Mouse (Mus musculus) gonadal fat pad, adult 2 months (tissue): Measurements from ENCODE around the gene Rhoc. TPM values are rescaled to one million over a fixed set of nuclear protein-coding genes. Genes with fewer than 3 reads are reported as not detected.
"Not testable (repeated sequence)": the region's sequence is repeated elsewhere in the genome, so short reads cannot be mapped to it uniquely, and the experiment has no call there.

ENCODE experiments used
- DNase-seq: peaks from one replicate; pipeline ENCODE4 v3.0.0-alpha.2; 2012; ENCODE audit warnings: low read depth
- polyA plus RNA-seq: library from polyadenylated mRNA; depleted of rRNA; stranded (reverse); fragments of >200 nt; gene quantifications from 2 replicates; pipeline ENCODE4 v1.2.3, GENCODE M21; 2012; rRNA removed

The Rhoc gene
- 113 and 134 TPM in 2 replicates for polyA plus RNA-seq

DNA sequence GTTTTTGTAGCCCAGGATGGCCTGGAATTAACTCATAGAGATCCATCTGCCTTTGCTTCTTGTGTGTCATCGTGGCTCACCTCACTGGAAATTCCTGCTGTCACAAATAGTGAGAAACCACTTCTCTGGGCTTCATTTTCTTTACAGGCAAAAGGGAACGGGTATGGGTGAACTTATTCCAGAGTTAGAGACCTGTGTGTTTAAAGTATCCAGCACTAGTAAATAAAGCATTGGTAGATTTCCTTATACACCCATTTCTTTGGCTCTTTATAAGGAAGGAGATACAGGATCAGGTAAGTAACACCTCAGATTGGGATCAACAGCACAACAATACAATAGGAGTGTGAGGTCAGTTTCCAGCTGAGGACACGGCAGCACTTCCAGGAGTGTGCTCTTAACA lies at the start of gene Rhoc:
Gene Rhoc (plus strand): TSS at position 301 of the 400 bp plus-strand sequence.
- no peak for DNase-seq

- no peak for DNase-seq
These were observed 46.2 kb upstream of the Rhoc start for GRCm38 (mm10) chr3:104741954-104742353.

DNA sequence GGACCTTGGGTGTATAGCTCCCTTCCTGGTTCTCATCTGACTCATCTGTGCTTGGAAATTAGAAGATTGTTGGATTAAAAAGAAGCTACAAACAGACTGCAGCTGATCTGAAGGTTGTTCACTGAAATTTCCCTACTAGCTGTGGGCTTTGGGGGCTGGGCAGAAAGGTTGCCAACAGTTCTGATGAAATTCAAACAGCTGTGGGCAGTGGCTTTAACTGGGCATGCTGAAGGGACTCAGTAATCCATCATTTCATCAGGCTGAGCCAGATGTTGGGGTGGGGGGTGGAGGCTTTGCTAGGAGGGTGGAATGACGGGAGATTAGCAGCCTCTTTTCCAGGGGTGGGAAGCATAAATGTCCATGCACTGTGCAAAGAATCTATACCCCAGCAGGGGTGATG lies 45.0 kb upstream of the Rhoc start:
- DNase-seq, result no peak

DNA sequence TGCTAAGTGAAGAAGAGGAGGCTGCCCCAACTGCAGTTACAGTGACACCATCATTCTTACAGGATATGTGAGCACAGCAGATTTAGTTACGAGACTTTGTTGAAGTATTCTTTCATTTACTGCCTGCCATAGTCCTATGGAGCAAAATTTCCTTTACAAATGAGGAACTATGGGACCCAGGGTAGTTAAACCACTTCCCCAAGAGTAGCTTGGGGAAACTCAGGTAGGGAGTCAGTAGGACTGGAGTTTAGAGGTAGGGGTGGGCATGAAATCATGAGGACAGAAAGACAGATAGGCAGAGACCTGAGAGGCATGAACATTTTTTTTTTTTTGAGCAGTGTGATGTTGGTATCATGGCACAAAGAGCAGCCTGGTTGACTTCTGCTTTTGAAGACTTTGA lies 44.3 kb upstream of the Rhoc start:
- DNase-seq, result no peak

GRCm38 (mm10) chr3:104752845-104753244 lies 35.3 kb upstream of the Rhoc start:
- not testable (repeated sequence) for DNase-seq

GRCm38 (mm10) chr3:104758406-104758805 lies 29.8 kb upstream of the Rhoc start:
- DNase-seq, result no peak

DNA sequence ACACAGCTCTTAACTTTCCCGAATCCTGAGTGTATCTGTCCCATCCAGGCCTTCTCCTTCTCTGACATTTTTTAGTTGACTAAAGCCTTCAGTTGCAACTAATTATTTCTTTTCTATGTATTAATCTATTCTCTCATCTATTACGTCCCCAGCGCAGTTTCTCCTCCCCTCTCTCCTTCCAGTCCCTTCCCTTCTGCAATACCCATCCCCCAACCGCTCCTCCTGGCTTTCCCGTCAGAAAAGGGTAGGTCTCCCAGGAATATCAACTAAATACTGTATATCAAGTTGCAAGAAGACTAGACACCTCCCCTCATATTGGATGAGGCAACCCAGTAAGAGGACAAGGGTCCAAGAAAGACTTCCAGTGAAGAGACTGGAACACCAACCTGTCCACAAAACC lies 29.3 kb upstream of the Rhoc start:
- DNase-seq, result no peak

DNA sequence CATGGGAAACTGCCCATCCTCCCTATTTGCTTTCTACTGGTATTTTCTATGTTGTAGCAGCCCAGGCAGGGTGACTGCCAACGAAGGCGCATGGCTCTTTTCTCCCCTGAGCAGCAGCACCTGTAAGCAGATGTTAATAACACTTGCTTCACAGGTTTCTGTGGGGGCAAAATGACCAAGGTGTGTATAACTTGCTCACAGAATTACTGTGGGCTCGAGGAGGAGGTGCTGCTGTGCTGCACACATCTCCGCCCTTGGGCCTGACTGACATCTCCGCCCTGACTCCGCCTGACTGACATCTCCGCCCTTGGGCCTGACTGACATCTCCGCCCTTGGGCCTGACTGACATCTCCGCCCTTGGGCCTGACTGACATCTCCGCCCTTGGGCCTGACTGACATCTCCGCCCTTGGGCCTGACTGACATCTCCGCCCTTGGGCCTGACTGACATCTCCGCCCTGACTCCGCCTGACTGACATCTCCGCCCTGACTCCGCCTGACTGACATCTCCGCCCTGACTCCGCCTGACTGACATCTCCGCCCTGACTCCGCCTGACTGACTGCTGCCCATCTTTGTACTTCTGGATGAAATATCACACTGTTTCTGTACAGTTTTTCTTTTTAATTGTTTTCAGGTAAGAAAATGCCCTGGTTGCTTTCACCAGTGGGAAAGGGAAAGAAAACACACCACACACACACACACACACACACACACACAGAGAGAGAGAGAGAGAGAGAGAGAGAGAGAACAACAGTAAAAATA lies 25.9 kb upstream of the Rhoc start:
- DNase-seq, result not testable (repeated sequence)

- no peak for DNase-seq
These were observed 23.2 kb upstream of the Rhoc start for GRCm38 (mm10) chr3:104765021-104765420.

- DNase-seq, result no peak
These were observed 21.0 kb upstream of the Rhoc start for GRCm38 (mm10) chr3:104767141-104767540.

DNA sequence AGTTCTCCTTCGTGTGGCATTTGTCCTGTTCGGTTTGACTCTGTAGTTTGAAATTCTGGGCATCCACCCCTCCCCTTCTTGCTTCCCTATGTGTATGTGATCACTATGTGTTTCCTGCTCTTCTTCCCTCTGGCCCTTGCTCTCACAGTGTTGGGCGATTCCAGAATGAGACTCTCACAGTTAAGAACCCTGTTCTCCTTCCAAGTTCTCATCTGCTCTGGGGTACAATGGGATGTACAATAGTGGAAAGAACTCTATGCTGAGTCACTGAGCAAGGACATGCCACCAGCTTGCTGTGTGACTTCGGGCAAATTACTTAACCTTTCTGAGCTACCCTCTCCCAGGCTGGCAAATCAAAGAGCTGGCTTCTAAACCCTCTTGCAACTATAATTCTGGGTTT lies 20.5 kb upstream of the Rhoc start:
- no peak for DNase-seq

DNA sequence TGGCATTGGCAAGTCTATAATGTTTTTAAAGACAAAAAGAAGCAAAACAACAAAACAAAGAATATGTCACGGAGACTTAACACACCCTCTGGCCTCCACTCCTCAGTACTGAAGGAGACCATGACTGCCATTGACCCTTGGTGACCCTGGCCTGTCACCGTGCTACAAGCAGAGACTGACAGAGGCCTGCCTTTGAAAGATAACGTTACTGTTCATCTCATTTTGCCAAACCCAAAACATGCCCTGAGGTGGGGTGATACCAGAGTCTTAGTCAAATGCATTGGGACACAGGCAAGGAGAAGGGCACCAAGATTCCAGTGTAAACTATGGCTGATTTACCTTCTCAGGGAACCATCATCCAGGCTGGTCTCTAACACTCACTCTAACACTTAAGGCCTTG lies 19.0 kb upstream of the Rhoc start:
- no peak for DNase-seq

GRCm38 (mm10) chr3:104770035-104770434 lies 18.1 kb upstream of the Rhoc start:
- no peak for DNase-seq

- DNase-seq, result no peak
These were observed 17.3 kb upstream of the Rhoc start for GRCm38 (mm10) chr3:104770918-104771317.

- no peak for DNase-seq
These were observed 16.7 kb upstream of the Rhoc start for GRCm38 (mm10) chr3:104771460-104771859.

DNA sequence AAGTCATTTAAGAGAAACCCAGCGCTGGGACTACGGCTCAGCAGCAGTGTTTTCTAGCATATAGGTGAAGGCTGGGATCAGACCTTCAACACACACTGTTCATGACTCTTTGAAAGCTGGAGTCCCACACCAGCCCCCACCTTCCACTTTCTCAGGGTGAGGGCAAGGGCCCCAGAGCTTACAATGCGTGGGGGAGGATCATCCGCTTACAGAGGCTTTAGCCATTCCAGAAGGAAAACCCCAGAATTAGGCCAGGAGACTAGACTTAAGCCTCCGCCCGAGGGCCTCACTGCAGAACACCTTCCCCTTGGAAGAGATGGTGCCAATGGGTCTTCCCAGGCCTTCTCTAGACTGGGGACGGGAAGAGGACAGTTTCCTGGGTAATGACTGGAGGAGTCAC lies 14.9 kb upstream of the Rhoc start:
- no peak for DNase-seq

GRCm38 (mm10) chr3:104777342-104777741 lies 10.8 kb upstream of the Rhoc start:
- DNase-seq, result no peak

DNA sequence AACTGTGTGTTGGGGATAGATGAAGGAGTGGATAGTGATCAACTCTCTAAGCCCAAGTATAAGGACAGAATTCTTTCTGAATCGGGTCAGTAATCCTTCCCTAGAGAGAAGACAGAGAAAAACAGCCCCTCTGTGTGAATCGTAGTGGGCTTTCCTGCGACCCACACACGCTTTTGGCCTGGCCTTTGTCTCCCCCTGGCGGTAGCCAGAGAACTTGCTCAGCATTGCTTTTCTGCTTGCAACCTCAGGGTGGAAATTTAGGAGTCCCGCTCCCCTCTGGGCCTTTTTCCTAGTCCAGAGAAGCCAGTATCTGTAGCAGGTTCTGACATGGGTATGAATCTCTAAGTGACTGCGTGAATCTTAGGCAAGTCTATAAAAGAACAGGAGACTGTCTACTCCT lies 8.2 kb upstream of the Rhoc start:
- DNase-seq, result no peak

GRCm38 (mm10) chr3:104780561-104781420 lies 7.4 kb upstream of the Rhoc start, which contains the start of gene Ppm1j:
TSS of gene Ppm1j (plus strand) at chr3:104781056.
- DNase-seq, result no peak

- no peak for DNase-seq
These were observed 6.7 kb upstream of the Rhoc start, which contains the start of gene Fam19a3 for GRCm38 (mm10) chr3:104781471-104781903. TSS of gene Fam19a3 (minus strand) at chr3:104781840.

DNA sequence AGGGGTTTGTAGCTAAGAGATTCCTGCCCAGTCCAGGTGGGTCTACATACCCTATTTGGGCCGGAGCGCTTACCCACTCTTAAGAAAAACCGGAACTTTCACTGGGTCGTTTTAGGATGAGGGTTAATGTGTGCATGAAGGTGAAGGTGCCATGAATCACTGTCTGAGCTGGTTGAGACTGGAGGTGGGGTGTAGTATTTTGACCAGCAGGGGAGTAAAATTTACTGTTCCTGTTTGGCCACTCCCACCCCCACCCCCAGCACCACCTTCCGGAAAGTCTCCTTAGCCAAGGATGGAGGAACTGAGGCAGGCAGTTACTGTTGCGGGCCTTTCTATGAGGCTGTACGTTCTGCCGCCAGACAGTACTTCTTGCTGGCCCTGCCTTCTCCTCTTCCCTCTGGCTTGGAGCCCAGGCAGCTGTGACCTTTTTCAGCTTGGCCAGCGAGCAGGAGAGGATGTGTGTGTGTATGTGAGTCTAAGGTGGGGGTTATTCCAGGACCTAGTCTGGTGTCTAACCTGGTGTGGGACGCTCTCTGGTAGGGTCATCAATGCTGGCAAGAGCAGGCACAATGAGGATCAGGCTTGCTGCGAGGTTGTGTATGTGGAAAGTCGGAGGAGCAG lies 6.0 kb upstream of the Rhoc start:
- no peak for DNase-seq

DNA sequence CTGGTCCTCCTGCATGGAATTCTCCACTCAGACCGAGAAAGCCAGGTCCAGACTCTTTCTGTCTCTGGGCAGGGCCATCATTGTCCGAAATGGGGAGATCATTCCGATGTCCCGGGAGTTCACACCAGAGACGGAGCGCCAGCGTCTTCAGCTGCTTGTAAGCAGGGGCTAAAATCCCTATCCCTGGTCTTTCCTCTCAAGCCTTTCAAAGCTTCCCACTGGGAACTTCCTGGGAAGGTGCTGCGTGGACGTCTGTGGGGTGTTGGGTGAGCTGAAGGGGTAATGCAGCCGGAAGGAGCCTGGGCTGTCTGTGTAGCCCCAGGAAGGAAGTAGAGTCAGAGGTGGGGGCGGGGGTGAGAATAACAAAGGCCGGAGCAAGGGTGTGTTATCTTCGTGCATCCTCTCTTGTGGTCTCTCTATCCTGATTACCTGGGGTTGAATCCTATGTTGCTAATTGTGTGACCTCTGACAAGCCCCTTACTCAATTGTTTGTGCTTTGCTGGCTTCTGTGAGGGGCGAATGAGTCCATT lies 4.1 kb upstream of the Rhoc start:
- no peak for DNase-seq
